Mouse (Mus musculus): ENCODE results near the gene Ppef1. TPM values are rescaled to one million over a fixed set of nuclear protein-coding genes. Genes with fewer than 3 reads are reported as not detected.
A peak's percentile ranks its signal among the peaks of the same experiment; 100 is the strongest.

Ppef1 gene
- polyA plus RNA-seq, 1 experiment from 2014 or later: 13.8 TPM

- Histone ChIP-seq H3K36me3 (no peaks in the 10 kb centered on the region), H3K9me3 (replicated peaks) (no peaks in the 10 kb centered on the region), H3K4me2 (no peak overlapping the region), H3K27me3 (replicated peaks) (peaks cover 7% of the 10 kb centered on the region; the same call in 1 of the 2 replicates), H3K27ac (replicated peaks) (no peak overlapping the region), H3K9ac (replicated peaks) (no peak overlapping the region), H3K4me1 (no peaks in the 10 kb centered on the region), H3K4me3 (replicated peaks) (no peak overlapping the region)
- ATAC-seq (ENCODE audit: low FRiP score): no peak
- WGBS: 96% methylated on average over 2 of the region's 2 CpGs
Observed at GRCm38 (mm10) chrX:160690094-160690493, 45.5 kb downstream of the Ppef1 start.

GRCm38 (mm10) chrX:160669992-160670391 lies 65.6 kb downstream of the Ppef1 start:
- no peaks in the 10 kb centered on the region for H3K9me3 ChIP-seq (replicated peaks)
- WGBS: 95% methylated on average over 1 of the region's 1 CpGs
- H3K9ac ChIP-seq (replicated peaks): no peak overlapping the region
- no peaks in the 10 kb centered on the region for H3K36me3 ChIP-seq
- H3K4me1 ChIP-seq: no peaks in the 10 kb centered on the region
- peaks cover 14% of the 10 kb centered on the region; the same call in 1 of the 2 replicates for H3K27me3 ChIP-seq (replicated peaks)
- H3K4me3 ChIP-seq (replicated peaks): no peak overlapping the region
- ATAC-seq (ENCODE audit: low FRiP score): no peak
- H3K4me2 ChIP-seq: no peak overlapping the region
- H3K27ac ChIP-seq (replicated peaks): no peak overlapping the region

- H3K27me3 ChIP-seq (replicated peaks): peaks cover 8% of the 10 kb centered on the region; the same call in 1 of the 2 replicates
- no peaks in the 10 kb centered on the region for H3K9me3 ChIP-seq (replicated peaks)
- no peak overlapping the region for H3K4me3 ChIP-seq (replicated peaks)
- no peak overlapping the region for H3K4me2 ChIP-seq
- H3K4me1 ChIP-seq: no peaks in the 10 kb centered on the region
- no peak for ATAC-seq (ENCODE audit: low FRiP score)
- no peak overlapping the region for H3K9ac ChIP-seq (replicated peaks)
- no peaks in the 10 kb centered on the region for H3K36me3 ChIP-seq
- no peak overlapping the region for H3K27ac ChIP-seq (replicated peaks)
- WGBS: 22% methylated on average over 4 of the region's 4 CpGs
Observed at GRCm38 (mm10) chrX:160610882-160611644, 124.5 kb downstream of the Ppef1 start.

GRCm38 (mm10) chrX:160610482-160610881 lies 125.1 kb downstream of the Ppef1 start:
- 47% methylated on average over 2 of the region's 2 CpGs for WGBS
- peaks cover 8% of the 10 kb centered on the region; the same call in 1 of the 2 replicates for H3K27me3 ChIP-seq (replicated peaks)
- H3K4me1 ChIP-seq: no peaks in the 10 kb centered on the region
- H3K9me3 ChIP-seq (replicated peaks): no peaks in the 10 kb centered on the region
- H3K27ac ChIP-seq (replicated peaks): no peak overlapping the region
- ATAC-seq (ENCODE audit: low FRiP score): no peak
- no peaks in the 10 kb centered on the region for H3K36me3 ChIP-seq
- no peak overlapping the region for H3K9ac ChIP-seq (replicated peaks)
- no peak overlapping the region for H3K4me2 ChIP-seq
- no peak overlapping the region for H3K4me3 ChIP-seq (replicated peaks)

DNA sequence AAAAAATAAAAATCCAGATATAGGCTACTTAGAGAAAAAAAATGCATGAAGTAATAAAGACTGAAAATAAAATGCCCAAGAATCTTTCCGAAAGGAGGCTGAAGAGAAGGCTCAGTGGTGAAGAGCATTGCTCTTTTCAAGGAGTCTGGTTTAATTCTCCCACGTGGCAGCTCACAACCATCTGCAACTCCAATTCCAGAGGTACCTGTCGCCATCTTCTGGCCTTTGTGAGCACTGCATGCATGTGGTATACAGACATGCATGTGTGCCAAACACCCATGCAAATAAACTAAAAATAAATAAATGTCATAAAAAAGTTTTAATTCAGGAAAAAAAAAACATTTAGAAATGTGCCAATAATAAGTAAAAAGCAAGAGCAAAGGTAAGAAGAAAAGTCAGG lies 125.7 kb downstream of the Ppef1 start:
- Histone ChIP-seq H3K9ac (replicated peaks) (no peak overlapping the region), H3K27ac (replicated peaks) (no peak overlapping the region), H3K4me2 (no peak overlapping the region), H3K4me1 (no peaks in the 10 kb centered on the region), H3K36me3 (no peaks in the 10 kb centered on the region), H3K27me3 (replicated peaks) (peaks cover 11% of the 10 kb centered on the region; the same call in 1 of the 2 replicates), H3K4me3 (replicated peaks) (no peak overlapping the region), H3K9me3 (replicated peaks) (no peaks in the 10 kb centered on the region)
- WGBS: 40% methylated on average over 3 of the region's 3 CpGs
- no peak for ATAC-seq (ENCODE audit: low FRiP score)

DNA sequence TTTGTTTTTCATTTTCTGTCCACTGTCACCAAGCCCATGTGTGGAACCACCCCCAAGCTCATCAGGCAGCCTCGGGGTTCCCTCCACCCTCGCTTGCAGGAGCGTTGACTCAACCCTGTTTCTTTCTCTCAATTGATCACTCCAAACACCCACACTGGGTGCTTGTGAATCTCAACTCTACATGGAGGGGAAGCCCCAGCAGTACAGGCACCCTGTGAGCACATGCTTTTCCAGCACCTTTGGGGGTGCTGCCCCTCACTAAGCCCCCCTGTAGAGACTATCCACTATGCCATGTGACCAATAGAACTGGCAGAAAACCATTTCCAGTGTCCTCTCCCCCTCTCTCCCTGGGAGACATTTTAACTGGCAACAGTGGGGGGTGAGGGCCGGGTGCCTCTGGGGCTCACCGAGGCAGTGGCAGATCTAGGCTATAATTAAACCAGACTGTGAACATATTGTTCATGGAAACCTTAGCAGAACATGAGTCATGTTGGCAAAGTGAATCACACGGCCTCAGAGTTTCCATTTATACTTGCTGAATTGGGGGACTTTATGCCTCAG lies 131.5 kb downstream of the Ppef1 start:
- ATAC-seq (ENCODE audit: low FRiP score): no peak
- 57% methylated on average over 6 of the region's 6 CpGs for WGBS
- H3K9ac ChIP-seq (replicated peaks): no peak overlapping the region

GRCm38 (mm10) chrX:160603316-160603715 lies 132.2 kb downstream of the Ppef1 start:
- Histone ChIP-seq H3K9ac (replicated peaks) (no peak overlapping the region), H3K27me3 (replicated peaks) (peaks cover 10% of the 10 kb centered on the region; the same call in 1 of the 2 replicates), H3K4me3 (replicated peaks) (no peak overlapping the region), H3K36me3 (no peaks in the 10 kb centered on the region), H3K9me3 (replicated peaks) (no peaks in the 10 kb centered on the region), H3K27ac (replicated peaks) (no peak overlapping the region), H3K4me2 (no peak overlapping the region), H3K4me1 (no peaks in the 10 kb centered on the region)
- WGBS: 88% methylated on average over 2 of the region's 2 CpGs
- ATAC-seq (ENCODE audit: low FRiP score): no peak

More for the DNA sequence above, 131.5 kb downstream of the Ppef1 start:
- no peak overlapping the region for H3K27ac ChIP-seq (replicated peaks)
- H3K36me3 ChIP-seq: no peaks in the 10 kb centered on the region
- no peak overlapping the region for H3K4me2 ChIP-seq
- H3K4me1 ChIP-seq: no peaks in the 10 kb centered on the region
- H3K9me3 ChIP-seq (replicated peaks): no peaks in the 10 kb centered on the region
- H3K4me3 ChIP-seq (replicated peaks): no peak overlapping the region
- peaks cover 10% of the 10 kb centered on the region; the same call in 1 of the 2 replicates for H3K27me3 ChIP-seq (replicated peaks)

GRCm38 (mm10) chrX:160602770-160603169 lies 132.8 kb downstream of the Ppef1 start:
- H3K27me3 ChIP-seq (replicated peaks): peaks cover 10% of the 10 kb centered on the region; the same call in 1 of the 2 replicates
- H3K36me3 ChIP-seq: no peaks in the 10 kb centered on the region
- no peaks in the 10 kb centered on the region for H3K9me3 ChIP-seq (replicated peaks)
- no peak overlapping the region for H3K27ac ChIP-seq (replicated peaks)
- H3K4me3 ChIP-seq (replicated peaks): no peak overlapping the region
- no peaks in the 10 kb centered on the region for H3K4me1 ChIP-seq
- WGBS: 94% methylated on average over 1 of the region's 1 CpGs
- no peak overlapping the region for H3K4me2 ChIP-seq
- H3K9ac ChIP-seq (replicated peaks): no peak overlapping the region
- ATAC-seq (ENCODE audit: low FRiP score): no peak

- Histone ChIP-seq H3K36me3 (no peaks in the 10 kb centered on the region), H3K4me1 (no peaks in the 10 kb centered on the region), H3K9ac (replicated peaks) (no peak overlapping the region), H3K4me3 (replicated peaks) (no peak overlapping the region), H3K27me3 (replicated peaks) (peaks cover 10% of the 10 kb centered on the region; the same call in 1 of the 2 replicates), H3K27ac (replicated peaks) (no peak overlapping the region), H3K9me3 (replicated peaks) (no peaks in the 10 kb centered on the region), H3K4me2 (no peak overlapping the region)
- ATAC-seq (ENCODE audit: low FRiP score): no peak
- WGBS: 42% methylated on average over 3 of the region's 3 CpGs
Observed at GRCm38 (mm10) chrX:160601053-160601452, 134.5 kb downstream of the Ppef1 start.

DNA sequence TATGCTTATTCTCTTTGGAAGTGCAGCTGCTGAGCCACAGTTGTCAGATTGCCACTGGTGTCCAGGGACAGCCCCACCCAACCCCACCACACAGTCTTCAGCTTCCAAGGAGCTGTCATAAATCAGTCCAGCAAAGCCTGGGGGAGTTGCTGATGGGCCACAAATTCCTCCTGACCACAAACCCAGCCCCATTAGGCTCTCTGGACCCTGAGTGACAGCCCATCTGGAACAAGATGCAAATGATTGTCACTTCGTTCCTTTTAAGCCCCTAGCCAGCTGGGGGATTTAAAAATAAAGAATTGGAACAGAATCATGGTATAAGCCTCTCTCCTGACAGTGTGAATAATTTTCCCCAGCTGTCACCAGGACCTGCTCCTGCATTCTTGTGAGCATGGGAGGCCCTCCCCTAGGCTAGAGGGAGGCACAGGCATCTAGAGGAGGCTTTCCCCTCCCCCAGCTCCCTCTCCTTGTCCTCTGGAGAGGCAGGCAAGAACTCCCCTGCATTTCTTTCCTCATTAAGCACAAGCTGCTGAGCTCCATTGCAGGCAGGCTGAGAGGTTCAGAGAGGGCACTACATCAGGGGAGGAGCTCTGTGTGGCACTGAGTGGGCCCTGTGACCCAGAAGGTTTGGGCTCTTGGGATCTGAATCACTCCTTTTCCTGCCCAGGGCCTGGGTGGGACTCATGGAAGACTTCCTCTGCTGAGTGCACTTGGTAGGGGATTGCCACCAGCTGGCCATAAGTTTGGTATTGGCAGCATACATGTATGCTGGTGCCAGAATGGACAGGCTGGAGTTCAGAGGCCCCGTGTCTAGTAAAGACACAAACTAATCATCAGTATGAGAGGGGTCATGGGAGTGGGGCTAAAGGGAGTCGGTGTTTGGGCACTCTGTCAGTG lies 136.8 kb downstream of the Ppef1 start:
- H3K4me3 ChIP-seq (replicated peaks): no peak overlapping the region
- peak; percentile 72 for ATAC-seq (ENCODE audit: low FRiP score)
- no peaks in the 10 kb centered on the region for H3K4me1 ChIP-seq
- H3K9ac ChIP-seq (replicated peaks): no peak overlapping the region
- H3K27ac ChIP-seq (replicated peaks): peak overlapping the region; percentile 33; the same call in 1 of the 2 replicates
- 34% methylated on average over 3 of the region's 3 CpGs for WGBS
- peaks cover 5% of the 10 kb centered on the region; the same call in 1 of the 2 replicates for H3K27me3 ChIP-seq (replicated peaks)
- H3K4me2 ChIP-seq: no peak overlapping the region
- H3K36me3 ChIP-seq: no peaks in the 10 kb centered on the region
- no peaks in the 10 kb centered on the region for H3K9me3 ChIP-seq (replicated peaks)

- H3K4me3 ChIP-seq (replicated peaks): no peak overlapping the region
- peaks cover 5% of the 10 kb centered on the region; the same call in 1 of the 2 replicates for H3K27me3 ChIP-seq (replicated peaks)
- 73% methylated on average over 2 of the region's 2 CpGs for WGBS
- no peaks in the 10 kb centered on the region for H3K36me3 ChIP-seq
- no peak for ATAC-seq (ENCODE audit: low FRiP score)
- H3K27ac ChIP-seq (replicated peaks): no peak overlapping the region
- no peak overlapping the region for H3K4me2 ChIP-seq
- H3K9ac ChIP-seq (replicated peaks): no peak overlapping the region
- no peaks in the 10 kb centered on the region for H3K9me3 ChIP-seq (replicated peaks)
- no peaks in the 10 kb centered on the region for H3K4me1 ChIP-seq
Observed at GRCm38 (mm10) chrX:160598055-160598454, 137.5 kb downstream of the Ppef1 start.
